Mouse (Mus musculus) ES-E14 (cell line): ENCODE measurements around the gene Nup93.

Experiments used
- MAFK ChIP-seq: IDR thresholded peaks from 2 replicates; pipeline ENCODE4 v1.6.1; 2014; ENCODE audit warnings: mild to moderate bottlenecking, low read depth, low read length, inconsistent platforms; ENCODE audit not compliant: insufficient read depth
- ZC3H11A ChIP-seq: IDR thresholded peaks from 2 replicates; pipeline ENCODE4 v1.6.1; 2012; ENCODE audit warnings: low read depth, mild to moderate bottlenecking, inconsistent platforms, low read length, borderline replicate concordance

DNA sequence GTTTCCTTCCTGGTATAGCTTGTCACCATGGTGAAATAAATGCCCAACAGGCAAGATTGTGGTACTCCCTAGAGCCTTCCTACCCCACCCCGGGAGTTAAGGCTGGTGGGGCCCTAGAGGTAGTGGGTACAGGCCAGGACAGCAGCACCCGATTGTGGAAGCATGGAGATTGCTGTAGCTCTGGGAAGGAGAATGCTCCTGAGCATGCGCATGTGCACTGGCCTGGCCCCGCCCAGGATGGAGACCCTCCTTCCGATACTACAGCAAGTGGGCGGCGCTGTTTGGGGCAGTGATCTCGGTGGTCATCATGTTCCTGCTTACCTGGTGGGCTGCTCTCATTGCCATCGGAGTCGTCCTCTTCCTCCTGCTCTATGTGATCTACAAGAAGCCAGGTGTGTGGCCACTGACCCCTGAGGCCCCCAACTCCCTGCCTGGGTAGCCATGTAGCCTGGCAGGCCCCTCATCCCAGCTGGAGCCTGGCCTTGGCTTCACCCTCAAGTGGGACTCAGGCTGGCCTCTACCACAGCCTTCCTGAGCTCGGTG lies 129.5 kb downstream of the Nup93 start:
- no peak for TF ChIP-seq ZC3H11A
- no peak for TF ChIP-seq MAFK
